Mouse (Mus musculus): ENCODE data around the gene Mtus2.

- TF ChIP-seq CTCF (conservative IDR thresholded peaks at IDR 0.05; ENCODE audit: insufficient read depth, insufficient read length, low read depth, low read length) (no peak), POLR2A (IDR thresholded peaks at IDR 0.05; ENCODE audit: low read depth, low read length) (no peak)
Measured at GRCm38 (mm10) chr5:148331229-148331776, 374.2 kb downstream of the Mtus2 start.
